Mouse (Mus musculus): Measurements from ENCODE around the gene Ugt1a6b.
"Not testable (repeated sequence)": the region's sequence is repeated elsewhere in the genome, so short reads cannot be mapped to it uniquely, and the experiment has no call there.

- not testable (repeated sequence) for TF ChIP-seq ZNF384 (IDR thresholded peaks at IDR 0.05; ENCODE audit: low read depth, low read length); MAFK (IDR thresholded peaks at IDR 0.05; ENCODE audit: insufficient read depth, low read depth, low read length); CHD2 (IDR thresholded peaks at IDR 0.05; ENCODE audit: low read depth, low read length)
Observed at GRCm38 (mm10) chr1:88112769-88113168, 9.7 kb downstream of the Ugt1a6b start.
